ENCODE assay signal across 10 mouse cellular contexts in the genomic region with DNA sequence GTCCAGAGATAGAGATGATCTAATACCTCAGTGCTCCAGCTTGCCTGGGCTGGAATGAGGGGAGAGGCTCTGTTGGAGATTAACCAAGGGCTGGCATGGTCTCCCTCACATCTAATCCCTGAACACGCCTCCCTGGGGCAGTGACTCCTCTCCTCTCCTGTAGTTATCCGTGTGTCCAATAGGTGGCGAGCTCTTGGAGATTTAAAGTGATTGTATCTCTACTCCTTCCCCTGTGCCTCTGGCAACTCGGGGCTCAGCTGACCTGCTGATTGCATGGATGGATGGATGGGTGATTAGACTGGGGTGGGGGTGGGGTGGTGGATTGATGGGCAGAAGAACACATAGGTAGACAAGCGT. TPM values are rescaled to one million over a fixed set of nuclear protein-coding genes. Genes with fewer than 3 reads are reported as not detected.
DNase-seq lines count a peak whose midpoint lies in the region; ATAC-seq and TF ChIP-seq lines count a peak whose summit lies in the region.
"Had no signal": no experiment of that assay in that cellular context is flagged by ENCODE, and none has a peak within 500 bp of the region (broad histone marks: within the 10 kb centered on the region; RNA-seq: fewer than 3 reads in every experiment).

No protein-coding gene starts in this region.

- no peak overlapping the region for H3K4me2 ChIP-seq in heart, postnatal 0 days (ENCODE audit: low read depth, low read length)
- H3K4me2 ChIP-seq in forebrain, embryonic 12.5 days = no peak overlapping the region
- H3K4me2 ChIP-seq: embryonic facial prominence, embryonic 15.5 days had no signal

- peak overlapping the region; percentile 12; the same call in 1 of the 2 replicates for H3K4me3 ChIP-seq in layer of hippocampus, adult 2 months
- H3K4me3 ChIP-seq in G1E (ENCODE audit: low read depth, low read length) = no peak overlapping the region
- H3K4me3 ChIP-seq in heart, postnatal 0 days (ENCODE audit: low read depth, low read length) = no peak overlapping the region
- H3K4me3 ChIP-seq in forebrain, embryonic 12.5 days (replicated peaks) = no peak overlapping the region
- H3K4me3 ChIP-seq: embryonic facial prominence, embryonic 15.5 days had no signal

- H3K4me1 ChIP-seq in G1E (ENCODE audit: insufficient read depth, low read depth, low read length) = peaks cover 26% of the 10 kb centered on the region
- peaks cover 64% of the 10 kb centered on the region for H3K4me1 ChIP-seq in heart, postnatal 0 days (ENCODE audit: control insufficient read depth, insufficient read depth)
- peaks cover 52% of the 10 kb centered on the region for H3K4me1 ChIP-seq in forebrain, embryonic 12.5 days

- no peak for TF ChIP-seq EP300 in heart, postnatal 0 days (IDR thresholded peaks at IDR 0.05; ENCODE audit: low read depth)

- intact Hi-C loops in left cerebral cortex, postnatal 14 days (cut with DNase I) = no loop called here

- H3K27ac ChIP-seq in layer of hippocampus, adult 2 months = peak overlapping the region; percentile 87; the same call in 1 of the 2 replicates
- no peak overlapping the region for H3K27ac ChIP-seq in heart, postnatal 0 days (ENCODE audit: low read depth)
- no peak overlapping the region for H3K27ac ChIP-seq in forebrain, embryonic 12.5 days
- H3K27ac ChIP-seq: embryonic facial prominence, embryonic 15.5 days; macrophage had no signal

- H3K27me3 ChIP-seq in G1E (ENCODE audit: insufficient read depth, low read length) = peaks cover 16% of the 10 kb centered on the region
- no peaks in the 10 kb centered on the region for H3K27me3 ChIP-seq in heart, postnatal 0 days (ENCODE audit: control insufficient read depth, insufficient read depth, low read length)
- H3K27me3 ChIP-seq in forebrain, embryonic 12.5 days = peaks cover 14% of the 10 kb centered on the region
- H3K27me3 ChIP-seq: embryonic facial prominence, embryonic 15.5 days had no signal

- H3K36me3 ChIP-seq in G1E (replicated peaks) = peaks cover 8% of the 10 kb centered on the region
- peaks cover 8% of the 10 kb centered on the region; the same call in 1 of the 2 replicates for H3K36me3 ChIP-seq in heart, postnatal 0 days (replicated peaks; ENCODE audit: control insufficient read depth, insufficient read depth, low read length)
- no peaks in the 10 kb centered on the region for H3K36me3 ChIP-seq in forebrain, embryonic 12.5 days (replicated peaks)
- H3K36me3 ChIP-seq: embryonic facial prominence, embryonic 15.5 days had no signal

- DNase-seq in layer of hippocampus, adult 2 months (ENCODE audit: low spot score in 2 of 2) = peak; percentile 65 to 66
- DNase-seq in layer of hippocampus, adult 8-10 months (ENCODE audit: low spot score in 2 of 2) = no peak
- peak; percentile 74 for DNase-seq in G1E (ENCODE audit: low spot score)
- DNase-seq in cerebellum, postnatal 14 days = peak; percentile 78 to 84
- DNase-seq in heart, postnatal 0 days (ENCODE audit: low spot score) = peak; percentile 86
- peak; percentile 68 to 78 for DNase-seq in left cerebral cortex, postnatal 14 days (ENCODE audit: low spot score in 2 of 2)
- DNase-seq in natural killer cell, adult 2 months (ENCODE audit: low spot score in 2 of 2) = peak; percentile 24 to 48

- WGBS in heart, postnatal 0 days = 18% methylated on average over 5 of the region's 5 CpGs
- 14% methylated on average over 5 of the region's 5 CpGs for WGBS in forebrain, embryonic 12.5 days

- no peaks in the 10 kb centered on the region for H3K9me3 ChIP-seq in G1E (replicated peaks)
- H3K9me3 ChIP-seq in heart, postnatal 0 days (replicated peaks; ENCODE audit: control insufficient read depth, low read length) = no peaks in the 10 kb centered on the region
- H3K9me3 ChIP-seq in forebrain, embryonic 12.5 days = no peaks in the 10 kb centered on the region
- H3K9me3 ChIP-seq: embryonic facial prominence, embryonic 15.5 days had no signal

- no peak overlapping the region for H3K9ac ChIP-seq in heart, postnatal 0 days (replicated peaks; ENCODE audit: low read depth, low read length)
- no peak overlapping the region for H3K9ac ChIP-seq in forebrain, embryonic 12.5 days
- H3K9ac ChIP-seq: embryonic facial prominence, embryonic 15.5 days had no signal

- peak; percentile 55; the same call in 1 of the 2 replicates for ATAC-seq in G1E (ENCODE audit: extremely low read depth, insufficient number of reproducible peaks, low FRiP score, poor library complexity, severe bottlenecking)
- ATAC-seq in heart, postnatal 0 days (ENCODE audit: insufficient read depth, low read depth) = no peak; the same call in 1 of the 2 replicates
- ATAC-seq in forebrain, embryonic 12.5 days (ENCODE audit: low FRiP score) = no peak

- peak; percentile 79 for TF ChIP-seq CTCF in layer of hippocampus, adult 2 months (conservative IDR thresholded peaks at IDR 0.05)
- TF ChIP-seq CTCF in G1E (IDR thresholded peaks at IDR 0.05; ENCODE audit: low read depth, low read length) = peak; percentile 50; the same call in 1 of the 2 replicates
- peak; percentile 56 for TF ChIP-seq CTCF in heart, postnatal 0 days (IDR thresholded peaks at IDR 0.05; ENCODE audit: low read depth)

RNA-seq across cellular contexts. Expression of a gene that starts 9.9 kb away (rescaled TPM):
- total RNA-seq in layer of hippocampus, adult 2 months (2021) = 10 to 100 TPM; 79.2 to 82.4 TPM
- 100 to 1,000 TPM in 1 of 4 experiments, 10 to 100 TPM in 3; 82.1 to 101 (median 90.9) TPM for total RNA-seq in layer of hippocampus, adult 8-10 months (2022)
- total RNA-seq in G1E (2014; fragmentation: Nextera tagmentation) (8.3 and 20.1 TPM in 2 replicates), G1E (2017) (8.6 and 12.3 TPM in 2 replicates)
- 3.2 and 4.1 TPM in 2 replicates for polyA plus RNA-seq in G1E (2012)
- total RNA-seq in heart, postnatal 0 days (2014; rRNA removed; ENCODE audit: low replicate concordance) = 44.9 and 48.6 TPM in 2 replicates
- polyA plus RNA-seq in heart, postnatal 0 days (2015; fragmentation: Nextera tagmentation; extraction: Ambion mirVana) = 114 and 121 TPM in 2 replicates
- total RNA-seq in left cerebral cortex, postnatal 14 days (2021) = 10 to 100 TPM; 71.9 to 87.1 TPM
- 10.2 and 14.6 TPM in 2 replicates for polyA plus RNA-seq in forebrain, embryonic 12.5 days (2016; fragmentation: Nextera tagmentation; extraction: Ambion mirVana)

RNA-seq across cellular contexts. Expression of a gene that starts 24.8 kb away (rescaled TPM):
- total RNA-seq in layer of hippocampus, adult 2 months (2021) = 1 to 10 TPM in 1 of 2 experiments, not detected in 1; 1.3 TPM
- 1 to 10 TPM in 2 of 4 experiments, under 1 TPM in 2; 0.33 to 1.4 (median 0.95) TPM for total RNA-seq in layer of hippocampus, adult 8-10 months (2022)
- not detected in 2 replicates for total RNA-seq in G1E (2014; fragmentation: Nextera tagmentation)
- total RNA-seq in G1E (2017) = not detected in 2 replicates
- not detected in 2 replicates for polyA plus RNA-seq in G1E (2012)
- total RNA-seq in heart, postnatal 0 days (2014; rRNA removed; ENCODE audit: low replicate concordance) = not detected in 2 replicates
- not detected in 2 replicates for polyA plus RNA-seq in heart, postnatal 0 days (2015; fragmentation: Nextera tagmentation; extraction: Ambion mirVana)
- total RNA-seq in left cerebral cortex, postnatal 14 days (2021) = under 1 TPM; 0.46 to 0.82 TPM
- polyA plus RNA-seq in forebrain, embryonic 12.5 days (2016; fragmentation: Nextera tagmentation; extraction: Ambion mirVana) = 0.27 and 0.33 TPM in 2 replicates
- polyA plus RNA-seq: macrophage had no signal

RNA-seq across cellular contexts. Expression of a gene that starts 30.3 kb away (rescaled TPM):
- total RNA-seq in layer of hippocampus, adult 2 months (2021) = 10 to 100 TPM; 12.3 to 14.4 TPM
- total RNA-seq in layer of hippocampus, adult 8-10 months (2022) = 10 to 100 TPM; 14.6 to 23.4 (median 18.8) TPM
- total RNA-seq in G1E (2014; fragmentation: Nextera tagmentation) (not detected in 2 replicates), G1E (2017) (0.29 TPM in 1 of 2 replicates, not detected in the other)
- 0.21 TPM in 1 of 2 replicates, not detected in the other for polyA plus RNA-seq in G1E (2012)
- 9.0 TPM in 2 replicates for total RNA-seq in heart, postnatal 0 days (2014; rRNA removed; ENCODE audit: low replicate concordance)
- 4.1 and 4.5 TPM in 2 replicates for polyA plus RNA-seq in heart, postnatal 0 days (2015; fragmentation: Nextera tagmentation; extraction: Ambion mirVana)
- total RNA-seq in left cerebral cortex, postnatal 14 days (2021) = 10 to 100 TPM; 17.1 to 19.6 TPM
- polyA plus RNA-seq in forebrain, embryonic 12.5 days (2016; fragmentation: Nextera tagmentation; extraction: Ambion mirVana) = 0.58 and 0.73 TPM in 2 replicates
- polyA plus RNA-seq: macrophage had no signal

RNA-seq across cellular contexts. Expression of a gene that starts 33.6 kb away (rescaled TPM):
- 100 to 1,000 TPM; 854 to 892 TPM for total RNA-seq in layer of hippocampus, adult 2 months (2021)
- 1,000 to 10,000 TPM in 2 of 4 experiments, 100 to 1,000 TPM in 2; 838 to 6,022 (median 3,337) TPM for total RNA-seq in layer of hippocampus, adult 8-10 months (2022)
- total RNA-seq in G1E (2014; fragmentation: Nextera tagmentation) (not detected in 2 replicates), G1E (2017) (0.12 TPM in 1 of 2 replicates, not detected in the other)
- polyA plus RNA-seq in G1E (2012) = not detected in 2 replicates
- 6.3 and 12.5 TPM in 2 replicates for total RNA-seq in heart, postnatal 0 days (2014; rRNA removed; ENCODE audit: low replicate concordance)
- polyA plus RNA-seq in heart, postnatal 0 days (2015; fragmentation: Nextera tagmentation; extraction: Ambion mirVana) = 3.6 and 4.4 TPM in 2 replicates
- total RNA-seq in left cerebral cortex, postnatal 14 days (2021) = 100 to 1,000 TPM; 854 to 877 TPM
- polyA plus RNA-seq in forebrain, embryonic 12.5 days (2016; fragmentation: Nextera tagmentation; extraction: Ambion mirVana) = not detected in 2 replicates

RNA-seq across cellular contexts. Expression of a gene that starts 36.6 kb away (rescaled TPM):
- under 1 TPM; 0.27 to 0.38 TPM for total RNA-seq in layer of hippocampus, adult 2 months (2021)
- total RNA-seq in layer of hippocampus, adult 8-10 months (2022) = 1 to 10 TPM in 1 of 4 experiments, under 1 TPM in 3; 0.43 to 1.1 (median 0.58) TPM
- total RNA-seq in G1E (2014; fragmentation: Nextera tagmentation) (not detected in 2 replicates), G1E (2017) (0.12 and 0.27 TPM in 2 replicates)
- 0.15 TPM in 1 of 2 replicates, not detected in the other for polyA plus RNA-seq in G1E (2012)
- total RNA-seq in heart, postnatal 0 days (2014; rRNA removed; ENCODE audit: low replicate concordance) = not detected in 2 replicates
- 0.10 TPM in 1 of 2 replicates, not detected in the other for polyA plus RNA-seq in heart, postnatal 0 days (2015; fragmentation: Nextera tagmentation; extraction: Ambion mirVana)
- under 1 TPM; 0.25 to 0.37 TPM for total RNA-seq in left cerebral cortex, postnatal 14 days (2021)
- 0.14 and 0.36 TPM in 2 replicates for polyA plus RNA-seq in forebrain, embryonic 12.5 days (2016; fragmentation: Nextera tagmentation; extraction: Ambion mirVana)

Comparison
In these comparisons a context has a peak if more than half of its experiments do, and no peak if none do; other contexts are left out.
1. DNase-seq: peak in layer of hippocampus, adult 2 months (2 of 2), G1E (single experiment), cerebellum, postnatal 14 days (2 of 2), heart, postnatal 0 days (single experiment), left cerebral cortex, postnatal 14 days (2 of 2) and natural killer cell, adult 2 months (2 of 2); none in layer of hippocampus, adult 8-10 months (0 of 2).
2. Peak in every context shown above with its lines, with median percentiles within 50 percentile points of each other: CTCF ChIP-seq.